Mouse (Mus musculus) thymus, adult 18-20 months (tissue): ENCODE data around the gene Fgfr2.
"Not testable (repeated sequence)": the region's sequence is repeated elsewhere in the genome, so short reads cannot be mapped to it uniquely, and the experiment has no call there.

ENCODE experiments used
- DNase-seq, 2 experiments: peaks; one replicate each; pipeline ENCODE4 v3.0.0; 2022; ENCODE audit warnings: mixed read lengths in 2 of 2

The Fgfr2 gene

GRCm38 (mm10) chr7:131465117-131465601 lies 1658.0 kb downstream of the Fgfr2 start:
- no peak for DNase-seq

- DNase-seq, result no peak
Observed at GRCm38 (mm10) chr7:131456714-131457113, 1666.4 kb downstream of the Fgfr2 start.

- DNase-seq, result no peak
Observed at GRCm38 (mm10) chr7:131437051-131437450, 1686.1 kb downstream of the Fgfr2 start.

- DNase-seq, result no peak
Observed at GRCm38 (mm10) chr7:131434276-131434675, 1688.9 kb downstream of the Fgfr2 start.

GRCm38 (mm10) chr7:131432244-131432643 lies 1690.9 kb downstream of the Fgfr2 start:
- no peak for DNase-seq

- DNase-seq, result no peak
Observed at GRCm38 (mm10) chr7:131427331-131427730, 1695.8 kb downstream of the Fgfr2 start.

GRCm38 (mm10) chr7:131424912-131425311 lies 1698.2 kb downstream of the Fgfr2 start:
- no peak for DNase-seq

- DNase-seq, result no peak
Observed at GRCm38 (mm10) chr7:131417605-131418004, 1705.5 kb downstream of the Fgfr2 start.

- not testable (repeated sequence) for DNase-seq
Observed at GRCm38 (mm10) chr7:131416742-131417141, 1706.4 kb downstream of the Fgfr2 start.

GRCm38 (mm10) chr7:131411941-131412270 lies 1711.2 kb downstream of the Fgfr2 start:
- no peak for DNase-seq

- no peak for DNase-seq
Observed at GRCm38 (mm10) chr7:131411221-131411940, 1711.8 kb downstream of the Fgfr2 start.

GRCm38 (mm10) chr7:131410416-131411058 lies 1712.6 kb downstream of the Fgfr2 start, which contains the start of the genes Ikzf5 and Acadsb:
Ikzf5 (minus strand) TSS chr7:131410521.
Acadsb (plus strand) TSS chr7:131410601.
- peak; percentile 97 to 98 for DNase-seq

- no peak for DNase-seq
Observed at GRCm38 (mm10) chr7:131409988-131410385, 1713.2 kb downstream of the Fgfr2 start.

- no peak for DNase-seq
Observed at GRCm38 (mm10) chr7:131409321-131409987, 1713.7 kb downstream of the Fgfr2 start.

- not testable (repeated sequence) for DNase-seq
Observed at GRCm38 (mm10) chr7:131391761-131392160, 1731.4 kb downstream of the Fgfr2 start.

- DNase-seq, result no peak
Observed at GRCm38 (mm10) chr7:131371880-131372651, 1751.1 kb downstream of the Fgfr2 start.

- DNase-seq, result no peak
Observed at GRCm38 (mm10) chr7:131371470-131371860, 1751.7 kb downstream of the Fgfr2 start.

- DNase-seq, result peak; percentile 74 to 75
Observed at GRCm38 (mm10) chr7:131370648-131371469, 1752.3 kb downstream of the Fgfr2 start, which contains the start of gene Pstk. Pstk (plus strand) TSS chr7:131371141.

- DNase-seq, result no peak
Observed at GRCm38 (mm10) chr7:131364131-131364530, 1759.0 kb downstream of the Fgfr2 start.

- peak; percentile 76 to 83 for DNase-seq
Observed at GRCm38 (mm10) chr7:131362615-131363300, 1760.4 kb downstream of the Fgfr2 start, which contains the start of gene 2310057M21Rik. 2310057M21Rik (minus strand) TSS chr7:131362759.

- DNase-seq, result no peak
Observed at GRCm38 (mm10) chr7:131362269-131362614, 1760.9 kb downstream of the Fgfr2 start.
